Mouse (Mus musculus) kidney, postnatal 0 days (tissue): ENCODE measurements around the gene Nedd8. TPM values are rescaled to one million over a fixed set of nuclear protein-coding genes. Genes with fewer than 3 reads are reported as not detected.

Experiments used
- ATAC-seq: fragments of 200-750 bp; cut with Nextera tagmentation; replicated peaks from 2 replicates; pipeline ENCODE4 v1.8.0; 2017; ENCODE audit warnings: low read depth, moderate number of reproducible peaks, moderate TSS enrichment, moderate library complexity; ENCODE audit not compliant: low FRiP score
- DNase-seq: peaks from one replicate; pipeline ENCODE4 v3.0.0-alpha.2; 2016; ENCODE audit warnings: low spot score
- H3K27ac ChIP-seq: fragments of 300-500 bp; sonication (generic); 2 replicates; pipeline ENCODE4 v1.5.1; 2014; ENCODE audit warnings: mild to moderate bottlenecking
- H3K27me3 ChIP-seq: fragments of 300-500 bp; sonication (generic); 2 replicates; pipeline ENCODE4 v1.6.1; 2014; ENCODE audit warnings: low read length, mixed read lengths; ENCODE audit not compliant: insufficient read depth
- H3K36me3 ChIP-seq: fragments of 300-500 bp; sonication (generic); 2 replicates; pipeline ENCODE4 v1.6.1; 2014; ENCODE audit warnings: low read length, mixed read lengths; ENCODE audit not compliant: insufficient read depth
- H3K4me1 ChIP-seq: fragments of 300-500 bp; sonication (generic); replicated peaks from 2 replicates; pipeline ENCODE4 v1.6.1; 2014; ENCODE audit warnings: antibody characterized with exemption, low read length, mixed read lengths; ENCODE audit not compliant: insufficient read depth
- H3K4me2 ChIP-seq: fragments of 300-500 bp; sonication (generic); 2 replicates; pipeline ENCODE4 v1.6.1; 2014; ENCODE audit warnings: mild to moderate bottlenecking, low read length, moderate library complexity, mixed read lengths
- H3K4me3 ChIP-seq: fragments of 300-500 bp; sonication (generic); replicated peaks from 2 replicates; pipeline ENCODE4 v1.5.1; 2014; ENCODE audit warnings: low read depth, low read length
- H3K9ac ChIP-seq: fragments of 300-500 bp; sonication (generic); 2 replicates; pipeline ENCODE4 v1.6.1; 2014; ENCODE audit warnings: low read depth, low read length
- H3K9me3 ChIP-seq: fragments of 300-500 bp; sonication (generic); replicated peaks from 2 replicates; pipeline ENCODE4 v1.6.1; 2016; ENCODE audit warnings: low read length, inconsistent platforms, mixed read lengths
- CTCF ChIP-seq: IDR thresholded peaks from 2 replicates; pipeline ENCODE4 v1.5.1; 2016; ENCODE audit warnings: antibody characterized with exemption, low read depth, mild to moderate bottlenecking, moderate library complexity
- WGBS: fragments of 180-500 bp; shearing (Covaris S2); extraction: QIAGEN DNeasy Blood & Tissue Kit; methylation state at CpG from one replicate; pipeline ENCODE4 v1.1.7; 2014; 5-methylcytosine and 5-hydroxymethylcytosine counted together
- polyA plus RNA-seq: library from polyadenylated mRNA; unstranded; fragments of >200 nt; fragmentation: Nextera tagmentation; extraction: Ambion mirVana; gene quantifications from 2 replicates; pipeline ENCODE4 v1.2.1, GENCODE M21; 2015

Gene Nedd8
- polyA plus RNA-seq, 1 experiment from 2014 or later = 548 TPM

DNA sequence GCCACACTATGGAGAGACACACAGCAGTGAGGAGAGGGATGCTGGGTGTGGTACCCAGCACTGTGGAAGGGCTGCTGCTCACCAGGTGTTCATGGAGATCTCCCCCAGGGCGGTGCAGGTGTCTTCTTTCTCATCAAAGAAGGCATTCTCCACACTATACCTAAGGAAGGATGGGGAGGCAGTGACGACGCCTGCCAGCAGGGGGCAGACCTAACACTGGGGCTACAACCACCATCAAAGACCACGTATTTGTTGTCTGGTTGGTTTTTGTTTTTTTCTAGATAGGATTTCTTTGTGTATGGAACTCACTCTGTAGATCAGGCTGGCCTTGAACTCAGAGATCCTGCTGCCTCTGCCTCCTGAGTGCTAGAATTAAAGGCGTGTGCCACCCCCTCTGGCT lies 42.6 kb downstream of the Nedd8 start:
- peak; percentile 27 for DNase-seq
- TF ChIP-seq CTCF = peak; percentile 76

DNA sequence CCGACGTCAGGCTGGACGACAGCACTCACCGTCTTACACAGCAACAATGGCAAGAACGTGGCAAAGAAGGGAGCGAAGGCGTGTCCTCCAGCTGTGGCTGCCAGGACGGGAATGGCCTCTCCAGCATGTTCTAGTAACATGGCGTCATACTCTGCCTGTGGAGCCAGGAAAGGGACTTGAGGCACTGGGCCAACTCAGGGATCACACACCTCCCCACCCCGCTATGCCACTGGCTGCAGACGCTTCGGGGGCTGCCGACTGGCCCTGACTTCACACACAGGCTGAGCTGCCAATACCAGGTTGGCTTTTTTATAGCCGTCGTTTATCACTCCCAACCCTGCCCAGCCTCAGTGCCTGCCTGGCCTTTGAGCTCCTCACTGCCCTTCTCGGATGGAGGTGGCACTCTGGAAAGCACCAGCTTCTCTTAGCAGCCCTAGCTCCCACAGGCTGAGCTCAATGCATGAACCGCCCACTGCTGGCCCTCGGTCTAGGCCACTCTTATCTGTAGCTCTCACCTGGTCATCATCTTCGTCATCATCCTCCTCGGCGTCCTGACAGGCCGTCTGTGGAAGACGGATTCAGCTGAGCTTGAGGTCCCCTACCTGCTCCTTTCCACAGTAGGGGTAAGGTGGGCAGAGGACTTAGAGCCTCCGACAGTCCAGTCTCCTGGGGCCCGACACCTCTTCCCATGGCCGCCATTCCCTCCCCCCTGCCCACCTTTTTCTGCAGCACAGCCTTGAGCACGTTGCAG lies 43.7 kb downstream of the Nedd8 start:
- no peak overlapping the region for H3K27ac ChIP-seq
- no peaks in the 10 kb centered on the region for H3K27me3 ChIP-seq
- H3K9me3 ChIP-seq = no peaks in the 10 kb centered on the region
- H3K4me2 ChIP-seq = no peak overlapping the region
- H3K4me3 ChIP-seq = no peak overlapping the region
- 72% methylated on average over 27 of the region's 27 CpGs for WGBS
- ATAC-seq (no peak), DNase-seq (no peak)
- no peak overlapping the region for H3K9ac ChIP-seq
- no peaks in the 10 kb centered on the region for H3K4me1 ChIP-seq
- no peak for TF ChIP-seq CTCF
- peaks cover 82% of the 10 kb centered on the region for H3K36me3 ChIP-seq

More for the DNA sequence above, 42.6 kb downstream of the Nedd8 start:
- Histone ChIP-seq H3K36me3 (peaks cover 86% of the 10 kb centered on the region), H3K9me3 (no peaks in the 10 kb centered on the region), H3K4me3 (no peak overlapping the region), H3K4me1 (no peaks in the 10 kb centered on the region), H3K27me3 (no peaks in the 10 kb centered on the region), H3K27ac (no peak overlapping the region), H3K9ac (no peak overlapping the region), H3K4me2 (no peak overlapping the region)
- ATAC-seq = no peak
- WGBS = 51% methylated on average over 5 of the region's 5 CpGs

DNA sequence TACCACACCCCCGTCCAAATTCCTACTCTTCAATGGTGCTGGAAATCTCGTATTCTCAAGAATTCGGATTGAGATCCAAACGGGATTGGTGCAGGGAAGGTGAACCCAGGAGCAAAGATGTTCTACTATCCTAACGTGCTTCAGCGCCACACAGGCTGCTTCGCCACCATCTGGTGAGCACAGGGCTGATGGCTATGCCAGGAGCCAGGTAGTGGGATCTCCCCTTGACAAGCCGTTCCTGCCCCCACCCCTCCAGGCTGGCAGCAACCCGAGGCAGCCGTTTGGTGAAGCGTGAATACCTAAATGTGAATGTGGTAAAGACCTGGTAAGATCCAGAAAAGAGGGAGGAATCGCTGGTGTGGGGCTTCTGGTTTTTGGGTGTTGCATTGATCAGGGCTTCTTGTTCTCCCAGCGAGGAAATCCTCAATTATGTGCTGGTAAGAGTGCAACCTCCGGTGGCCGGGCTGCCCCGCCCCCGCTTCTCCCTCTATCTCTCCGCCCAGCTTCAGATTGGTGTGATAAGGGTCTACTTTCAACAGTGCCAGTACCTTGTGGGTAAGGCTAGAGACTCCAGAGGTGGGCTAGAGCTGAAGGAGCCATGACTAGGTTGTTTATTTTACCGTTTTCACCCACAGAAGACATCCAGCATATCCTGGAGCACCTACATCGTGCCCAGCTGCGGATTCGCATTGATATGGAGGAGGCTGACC lies 53.3 kb downstream of the Nedd8 start:
- TF ChIP-seq CTCF = no peak
- Histone ChIP-seq H3K27ac (no peak overlapping the region), H3K36me3 (no peaks in the 10 kb centered on the region), H3K27me3 (no peaks in the 10 kb centered on the region), H3K9me3 (no peaks in the 10 kb centered on the region), H3K4me3 (peak overlapping the region; percentile 15; the same call in 1 of the 2 replicates), H3K4me1 (no peaks in the 10 kb centered on the region), H3K9ac (no peak overlapping the region), H3K4me2 (peak overlapping the region; percentile 51)
- DNase-seq (no peak), ATAC-seq (no peak)
- WGBS = 33% methylated on average over 22 of the region's 22 CpGs

DNA sequence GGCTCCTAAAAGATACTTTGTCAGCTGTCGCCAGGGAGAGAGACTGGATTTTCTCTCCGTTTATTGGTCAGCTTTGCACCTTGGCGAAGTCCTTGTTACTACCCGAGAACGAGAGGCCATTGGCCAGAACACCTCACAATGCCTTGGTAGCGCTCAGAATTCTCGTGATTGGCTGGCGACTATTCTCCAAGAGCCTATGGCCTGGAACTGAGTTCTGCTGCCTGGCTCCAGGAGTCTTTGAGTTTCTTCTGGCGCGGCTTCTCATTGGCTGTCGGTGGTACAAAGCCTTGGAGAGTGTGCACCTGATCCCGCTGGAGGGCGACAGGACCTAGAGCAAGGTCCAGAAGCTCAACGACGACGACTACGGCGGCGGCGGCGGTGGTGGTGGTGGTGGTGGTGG lies 54.1 kb downstream of the Nedd8 start, which contains the start of gene Rec8:
TSS of gene Rec8 (plus strand) at position 216 of the 400 bp plus-strand sequence.
- peak; percentile 44 for TF ChIP-seq CTCF
- Histone ChIP-seq H3K36me3 (no peaks in the 10 kb centered on the region), H3K9ac (no peak within 1 kb of the TSS), H3K4me1 (no peaks in the 10 kb centered on the region), H3K27ac (0 out of 2 replicates have a peak within 1 kb of the TSS, but pooled peaks have one; percentile 13), H3K9me3 (no peaks in the 10 kb centered on the region), H3K4me3 (peak within 1 kb of the TSS; percentile 15; the same call in 1 of the 2 replicates), H3K4me2 (peak within 1 kb of the TSS; percentile 51), H3K27me3 (no peaks in the 10 kb centered on the region)
- ATAC-seq (peak; percentile 89), DNase-seq (peak; percentile 77)
- 19% methylated on average over 21 of the region's 21 CpGs for WGBS

DNA sequence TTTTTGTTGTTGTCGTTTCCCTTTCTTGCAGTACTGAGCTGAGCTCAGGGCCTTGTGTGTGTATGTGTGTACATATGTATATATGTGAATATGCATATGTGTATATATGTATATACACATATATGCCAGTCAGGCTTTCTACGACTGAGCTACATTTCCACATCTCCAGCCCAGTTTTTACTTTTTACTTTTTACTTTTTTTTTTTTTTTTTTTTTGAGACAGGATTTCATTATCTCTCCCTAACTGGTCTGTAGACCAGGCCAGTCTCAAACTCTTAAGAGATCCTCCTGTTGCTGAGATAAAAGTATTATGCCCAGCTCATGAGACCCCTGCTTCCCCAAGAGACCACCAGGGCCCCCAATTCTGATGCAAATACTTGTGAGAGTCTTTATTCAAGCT lies 55.1 kb downstream of the Nedd8 start:
- Histone ChIP-seq H3K36me3 (no peaks in the 10 kb centered on the region), H3K4me1 (no peaks in the 10 kb centered on the region), H3K9me3 (no peaks in the 10 kb centered on the region), H3K4me2 (no peak overlapping the region), H3K27me3 (no peaks in the 10 kb centered on the region), H3K4me3 (no peak overlapping the region), H3K27ac (0 out of 2 replicates have a peak overlapping the region, but pooled peaks have one; percentile 13), H3K9ac (no peak overlapping the region)
- DNase-seq (no peak), ATAC-seq (no peak)
- no peak for TF ChIP-seq CTCF
- 80% methylated on average over 2 of the region's 2 CpGs for WGBS

DNA sequence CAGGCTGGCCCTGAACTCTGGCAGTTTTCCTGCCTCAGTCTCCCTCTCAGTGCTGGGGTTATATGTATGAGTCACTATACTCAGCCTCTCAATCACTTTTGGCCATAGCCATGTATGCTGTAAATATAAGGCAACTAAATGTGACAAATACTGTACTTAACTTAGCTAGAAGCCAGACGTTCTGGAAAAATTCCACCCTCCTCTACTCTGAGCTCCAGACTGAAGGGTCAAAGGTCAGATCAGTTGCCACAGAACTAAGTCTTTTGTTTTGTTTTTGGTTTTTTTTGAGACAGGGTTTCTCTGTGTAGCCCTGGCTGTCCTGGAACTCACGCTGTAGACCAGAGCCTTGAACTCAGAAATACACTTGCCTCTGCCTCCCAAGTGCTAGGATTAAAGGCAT lies 56.0 kb downstream of the Nedd8 start:
- ATAC-seq (no peak), DNase-seq (peak; percentile 21)
- WGBS = 32% methylated on average over 2 of the region's 2 CpGs
- Histone ChIP-seq H3K9me3 (no peaks in the 10 kb centered on the region), H3K9ac (no peak overlapping the region), H3K4me2 (no peak overlapping the region), H3K27me3 (no peaks in the 10 kb centered on the region), H3K36me3 (no peaks in the 10 kb centered on the region), H3K27ac (no peak overlapping the region), H3K4me1 (no peaks in the 10 kb centered on the region), H3K4me3 (no peak overlapping the region)
- no peak for TF ChIP-seq CTCF
